Mouse (Mus musculus) heart, postnatal 0 days (tissue): ENCODE data around the gene Fxr2.

Source experiments
- CTCF ChIP-seq: IDR thresholded peaks from 2 replicates; pipeline ENCODE4 v1.5.1; 2016; ENCODE audit warnings: antibody characterized with exemption, control low read depth, low read depth
- EP300 ChIP-seq: IDR thresholded peaks from 2 replicates; pipeline ENCODE4 v1.6.1; 2016; ENCODE audit warnings: antibody characterized with exemption, low read depth

DNA sequence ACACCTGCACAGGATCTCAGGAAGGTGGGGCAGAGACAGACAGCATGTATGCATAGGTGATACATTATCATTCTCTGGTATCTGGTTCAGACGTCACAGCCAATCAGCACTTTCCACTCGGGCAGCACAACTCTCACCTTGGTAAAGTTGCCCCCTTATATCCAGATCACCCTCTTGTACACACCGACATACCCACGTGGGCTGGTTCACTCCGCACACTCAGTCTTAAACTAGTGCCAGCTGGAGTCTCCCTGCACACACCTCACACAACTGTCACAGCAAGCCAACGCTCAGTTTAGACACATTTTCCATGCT is 62.2 kb downstream of the Fxr2 start:
- TF ChIP-seq CTCF (no peak), EP300 (no peak)
